Mouse (Mus musculus): ENCODE data around the gene Cym. TPM values are rescaled to one million over a fixed set of nuclear protein-coding genes. Genes with fewer than 3 reads are reported as not detected.

Gene Cym
- total and polyA plus RNA-seq, 2 experiments from 2014 or later, result not detected

DNA sequence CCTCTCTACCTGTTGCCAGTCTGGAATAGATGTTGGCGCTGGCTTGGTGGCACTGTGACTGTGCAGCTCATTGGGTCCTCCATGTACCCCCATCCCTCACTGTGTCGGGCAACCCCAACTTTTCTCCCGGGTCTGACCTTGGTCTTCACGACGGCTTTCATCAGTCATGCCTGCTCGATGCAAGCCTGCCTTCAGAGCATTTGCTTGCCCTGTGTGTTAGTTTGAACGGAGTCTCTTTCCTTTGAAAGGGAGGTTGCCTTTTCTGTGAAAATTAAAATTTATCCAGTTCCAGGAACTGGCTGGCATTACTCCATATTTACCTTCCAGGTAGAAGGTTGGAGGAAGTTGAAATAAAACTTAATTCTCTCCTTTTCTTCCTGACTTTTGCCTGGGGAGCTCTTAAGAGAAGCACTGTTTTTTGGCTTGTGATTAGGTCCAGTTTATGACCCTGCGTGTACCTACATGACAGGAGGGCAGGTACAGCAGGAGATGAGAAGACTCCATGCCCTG lies 17.0 kb upstream of the Cym start:
- ATAC-seq, result no peak
- Histone ChIP-seq H3K4me3 (ENCODE audit: low read depth, low read length) (no peak overlapping the region), H3K9ac (no peak overlapping the region), H3K9me3 (ENCODE audit: low read length) (no peaks in the 10 kb centered on the region), H3K4me2 (ENCODE audit: low read depth) (no peak overlapping the region), H3K27me3 (ENCODE audit: insufficient read depth, low read length) (no peaks in the 10 kb centered on the region), H3K4me1 (ENCODE audit: insufficient read depth) (peaks cover 3% of the 10 kb centered on the region; the same call in 1 of the 2 replicates), H3K36me3 (ENCODE audit: insufficient read depth) (no peaks in the 10 kb centered on the region), H3K27ac (ENCODE audit: low read depth, low read length) (no peak overlapping the region)
- no peak for TF ChIP-seq CTCF (IDR thresholded peaks at IDR 0.05; ENCODE audit: low read depth)
- 91% methylated on average over 8 of the region's 8 CpGs for WGBS
- no peak for DNase-seq

DNA sequence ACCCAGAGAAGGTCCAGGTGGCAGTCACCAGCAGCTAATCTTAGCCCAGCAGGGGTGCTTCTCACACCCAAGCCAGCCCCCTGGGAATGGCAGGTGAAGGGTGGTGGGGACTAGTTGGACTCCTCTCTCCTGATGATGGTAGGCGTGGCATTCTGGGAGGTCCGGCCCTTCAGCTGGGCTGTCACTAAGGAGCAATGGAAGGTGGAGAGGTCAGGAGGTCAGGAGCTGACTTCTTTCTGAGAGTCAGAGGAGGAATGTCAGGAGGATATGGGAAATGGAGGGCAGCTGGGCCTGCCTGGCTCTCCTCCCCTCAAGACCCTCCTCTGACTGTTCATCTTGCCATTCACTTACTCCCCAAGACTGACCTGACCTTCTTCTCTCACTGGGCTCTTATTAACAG lies 16.5 kb upstream of the Cym start:
- H3K4me1 ChIP-seq (ENCODE audit: insufficient read depth), result peaks cover 3% of the 10 kb centered on the region; the same call in 1 of the 2 replicates
- no peak overlapping the region for H3K9ac ChIP-seq
- no peak overlapping the region for H3K4me2 ChIP-seq (ENCODE audit: low read depth)
- ATAC-seq (no peak), DNase-seq (no peak)
- H3K27me3 ChIP-seq (ENCODE audit: insufficient read depth, low read length), result no peaks in the 10 kb centered on the region
- H3K36me3 ChIP-seq (ENCODE audit: insufficient read depth), result no peaks in the 10 kb centered on the region
- H3K9me3 ChIP-seq (ENCODE audit: low read length), result no peaks in the 10 kb centered on the region
- no peak overlapping the region for H3K27ac ChIP-seq (ENCODE audit: low read depth, low read length)
- WGBS, result 59% methylated on average over 2 of the region's 2 CpGs
- no peak for TF ChIP-seq CTCF (IDR thresholded peaks at IDR 0.05; ENCODE audit: low read depth)
- no peak overlapping the region for H3K4me3 ChIP-seq (ENCODE audit: low read depth, low read length)

DNA sequence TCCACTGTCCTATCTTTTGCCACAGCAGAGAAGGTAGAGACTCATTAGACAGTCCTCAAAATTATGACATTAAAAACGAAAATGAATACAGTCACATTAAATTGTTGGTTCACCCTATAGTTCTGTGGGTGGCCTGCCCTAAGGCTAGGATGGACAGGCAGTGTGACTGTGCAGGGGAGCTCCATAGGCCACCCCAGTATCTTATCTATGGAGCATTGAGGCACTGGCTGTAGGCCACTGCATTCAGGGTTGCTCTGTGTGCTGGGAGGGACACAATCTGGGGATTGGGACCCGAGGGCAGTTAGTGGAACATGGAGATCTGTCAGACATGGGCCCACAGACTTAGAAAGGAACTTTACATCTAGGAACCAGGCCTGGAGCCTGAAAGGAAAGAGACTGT lies 12.4 kb upstream of the Cym start:
- WGBS, result 22% methylated on average over 2 of the region's 2 CpGs
- no peak for DNase-seq

DNA sequence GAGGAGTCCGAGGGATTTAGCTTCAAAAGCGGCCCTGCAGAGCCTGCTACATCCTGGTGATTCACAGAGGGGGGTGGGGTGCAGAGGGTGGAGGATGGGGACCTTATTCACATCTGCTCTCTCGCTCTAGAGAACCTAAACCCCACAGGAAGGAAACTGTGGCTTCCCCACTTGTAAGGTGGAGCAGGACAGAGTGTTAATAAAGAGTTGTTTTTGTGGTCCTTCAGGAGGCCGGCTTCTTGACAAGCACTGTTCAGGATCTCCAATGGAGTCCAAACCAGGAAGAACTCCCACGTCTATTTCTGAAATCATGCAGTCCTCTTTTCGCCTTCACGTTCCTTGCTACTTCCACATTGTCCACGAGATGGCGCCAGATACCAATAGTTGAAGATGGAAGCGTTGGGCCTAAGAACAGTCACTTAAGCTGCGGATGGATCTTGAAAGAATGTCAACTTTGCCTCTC lies 11.8 kb upstream of the Cym start:
- no peaks in the 10 kb centered on the region for H3K36me3 ChIP-seq (ENCODE audit: insufficient read depth)
- ATAC-seq (peak; percentile 90), DNase-seq (peak; percentile 97)
- no peaks in the 10 kb centered on the region for H3K9me3 ChIP-seq (ENCODE audit: low read length)
- no peaks in the 10 kb centered on the region for H3K4me1 ChIP-seq (ENCODE audit: insufficient read depth)
- peak overlapping the region; percentile 25; the same call in 1 of the 2 replicates for H3K9ac ChIP-seq
- no peaks in the 10 kb centered on the region for H3K27me3 ChIP-seq (ENCODE audit: insufficient read depth, low read length)
- WGBS, result 6% methylated on average over 11 of the region's 11 CpGs
- peak overlapping the region; percentile 35 for H3K4me2 ChIP-seq (ENCODE audit: low read depth)
- no peak overlapping the region for H3K4me3 ChIP-seq (ENCODE audit: low read depth, low read length)
- no peak overlapping the region for H3K27ac ChIP-seq (ENCODE audit: low read depth, low read length)
- peak; percentile 98 for TF ChIP-seq CTCF (IDR thresholded peaks at IDR 0.05; ENCODE audit: low read depth)

More for the DNA sequence above, 12.4 kb upstream of the Cym start:
- TF ChIP-seq CTCF (IDR thresholded peaks at IDR 0.05; ENCODE audit: low read depth), result no peak
- Histone ChIP-seq H3K27ac (ENCODE audit: low read depth, low read length) (no peak overlapping the region), H3K9ac (no peak overlapping the region), H3K4me3 (ENCODE audit: low read depth, low read length) (no peak overlapping the region), H3K27me3 (ENCODE audit: insufficient read depth, low read length) (no peaks in the 10 kb centered on the region), H3K4me1 (ENCODE audit: insufficient read depth) (no peaks in the 10 kb centered on the region), H3K36me3 (ENCODE audit: insufficient read depth) (no peaks in the 10 kb centered on the region), H3K4me2 (ENCODE audit: low read depth) (no peak overlapping the region), H3K9me3 (ENCODE audit: low read length) (no peaks in the 10 kb centered on the region)
- no peak for ATAC-seq

DNA sequence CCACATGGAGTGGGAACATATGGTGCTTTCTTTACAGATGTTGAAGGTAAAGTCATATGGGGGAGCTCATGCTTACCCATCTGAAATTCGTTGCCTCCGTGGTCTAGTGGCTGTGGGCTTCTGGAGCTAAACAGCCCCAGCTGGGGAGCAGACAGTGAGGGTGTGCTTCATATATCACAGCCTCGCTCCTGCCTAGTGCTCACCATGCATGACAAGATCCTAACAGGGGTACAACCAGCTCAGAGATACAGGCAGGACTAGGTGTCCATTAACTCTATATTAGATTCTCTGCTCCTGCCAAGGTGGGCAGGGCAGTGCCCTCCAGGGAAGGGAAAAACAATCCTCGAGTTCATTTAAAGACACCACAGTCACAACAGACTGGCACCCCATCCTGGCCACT lies 9.7 kb upstream of the Cym start:
- no peaks in the 10 kb centered on the region for H3K27me3 ChIP-seq (ENCODE audit: insufficient read depth, low read length)
- no peaks in the 10 kb centered on the region for H3K4me1 ChIP-seq (ENCODE audit: insufficient read depth)
- no peaks in the 10 kb centered on the region for H3K36me3 ChIP-seq (ENCODE audit: insufficient read depth)
- DNase-seq (no peak), ATAC-seq (no peak)
- WGBS, result 67% methylated on average over 4 of the region's 4 CpGs
- H3K4me2 ChIP-seq (ENCODE audit: low read depth), result no peak overlapping the region
- H3K9me3 ChIP-seq (ENCODE audit: low read length), result no peaks in the 10 kb centered on the region
- TF ChIP-seq CTCF (IDR thresholded peaks at IDR 0.05; ENCODE audit: low read depth), result no peak
- H3K27ac ChIP-seq (ENCODE audit: low read depth, low read length), result no peak overlapping the region
- H3K4me3 ChIP-seq (ENCODE audit: low read depth, low read length), result no peak overlapping the region
- H3K9ac ChIP-seq, result no peak overlapping the region

DNA sequence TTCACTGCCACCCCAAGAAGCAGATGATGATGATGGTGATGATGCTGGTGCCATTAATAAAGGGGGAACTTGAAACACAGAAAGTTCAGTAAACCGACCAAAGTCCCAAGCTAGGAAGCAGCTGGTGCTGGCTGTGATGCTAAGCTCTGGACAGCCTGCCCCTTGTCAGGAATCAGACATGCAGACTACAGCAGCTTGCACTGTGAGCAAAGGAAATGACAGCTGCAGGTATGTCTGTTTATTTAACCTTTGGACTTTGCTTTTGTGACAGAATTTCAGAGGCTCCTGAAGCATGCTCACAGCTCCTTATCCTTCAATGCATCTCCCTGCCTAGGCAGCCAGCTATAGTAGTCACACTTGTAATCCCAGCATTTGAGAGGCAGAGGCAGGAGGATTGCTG lies 9.0 kb upstream of the Cym start, which contains the start of gene A630076J17Rik:
Gene A630076J17Rik (plus strand): TSS at position 88 of the 400 bp plus-strand sequence.
- Histone ChIP-seq H3K4me1 (ENCODE audit: insufficient read depth) (no peaks in the 10 kb centered on the region), H3K27ac (ENCODE audit: low read depth, low read length) (no peak within 1 kb of the TSS), H3K4me3 (ENCODE audit: low read depth, low read length) (no peak within 1 kb of the TSS), H3K9ac (no peak within 1 kb of the TSS), H3K36me3 (ENCODE audit: insufficient read depth) (no peaks in the 10 kb centered on the region), H3K4me2 (ENCODE audit: low read depth) (no peak within 1 kb of the TSS), H3K27me3 (ENCODE audit: insufficient read depth, low read length) (no peaks in the 10 kb centered on the region), H3K9me3 (ENCODE audit: low read length) (no peaks in the 10 kb centered on the region)
- ATAC-seq, result no peak
- no peak for DNase-seq
- 76% methylated on average over 1 of the region's 1 CpGs for WGBS
- no peak for TF ChIP-seq CTCF (IDR thresholded peaks at IDR 0.05; ENCODE audit: low read depth)

DNA sequence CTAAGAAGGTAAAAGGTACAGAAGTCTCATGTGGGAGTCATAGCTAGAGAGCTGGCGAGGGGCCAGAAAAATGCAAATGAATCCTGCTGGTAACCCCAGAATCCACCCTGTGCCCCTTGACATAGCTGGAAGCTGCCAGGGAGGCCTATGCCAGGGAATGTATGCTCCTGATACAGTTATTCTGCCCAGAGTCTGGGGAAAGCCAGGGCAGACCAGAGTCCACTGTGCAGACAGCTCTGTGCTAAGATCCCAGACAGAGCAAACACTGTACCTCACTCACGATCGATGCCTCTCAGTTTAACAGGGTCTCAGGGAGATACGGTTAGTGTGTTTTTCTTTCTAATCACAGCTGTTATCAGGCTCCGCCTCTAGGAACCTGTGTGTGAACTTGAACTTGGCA lies 8.3 kb upstream of the Cym start:
- TF ChIP-seq CTCF (IDR thresholded peaks at IDR 0.05; ENCODE audit: low read depth), result no peak
- Histone ChIP-seq H3K27ac (ENCODE audit: low read depth, low read length) (no peak overlapping the region), H3K4me2 (ENCODE audit: low read depth) (no peak overlapping the region), H3K36me3 (ENCODE audit: insufficient read depth) (no peaks in the 10 kb centered on the region), H3K4me1 (ENCODE audit: insufficient read depth) (no peaks in the 10 kb centered on the region), H3K9ac (no peak overlapping the region), H3K4me3 (ENCODE audit: low read depth, low read length) (no peak overlapping the region), H3K27me3 (ENCODE audit: insufficient read depth, low read length) (no peaks in the 10 kb centered on the region), H3K9me3 (ENCODE audit: low read length) (no peaks in the 10 kb centered on the region)
- DNase-seq (no peak), ATAC-seq (no peak)
- 75% methylated on average over 5 of the region's 5 CpGs for WGBS
